Mouse (Mus musculus): ENCODE results near the gene Dip2a.

DNA sequence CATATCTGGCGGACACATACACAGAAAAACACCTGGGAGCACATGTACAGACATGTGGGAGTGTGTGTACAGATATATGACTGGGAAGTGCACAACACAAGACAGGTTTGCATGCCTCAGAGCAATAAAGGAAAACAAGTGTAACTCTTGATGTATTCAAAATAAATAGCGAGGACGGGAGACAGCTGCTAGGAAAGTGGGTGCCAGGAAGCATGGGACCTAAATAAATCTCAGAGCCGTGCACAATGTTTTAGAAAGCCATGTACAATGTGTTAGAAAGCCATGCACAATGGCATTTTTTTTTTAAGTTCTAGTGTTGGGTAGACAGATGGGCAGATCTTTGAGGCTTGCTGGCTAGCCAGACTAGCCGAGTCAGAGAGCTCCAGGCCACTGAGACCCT is 56.0 kb downstream of the Dip2a start:
- TF ChIP-seq CTCF (IDR thresholded peaks at IDR 0.05) (no peak), EP300 (IDR thresholded peaks at IDR 0.05) (no peak)

Measured in lung, postnatal 0 days (tissue).